Mouse (Mus musculus) lung, postnatal 0 days (tissue): ENCODE measurements around the gene Dtx2. TPM values are rescaled to one million over a fixed set of nuclear protein-coding genes. Genes with fewer than 3 reads are reported as not detected.

ENCODE experiments used
- ATAC-seq: fragments of 200-750 bp; cut with Nextera tagmentation; 2 replicates; pipeline ENCODE4 v1.8.0; 2017; ENCODE audit warnings: moderate library complexity
- DNase-seq: peaks from one replicate; pipeline ENCODE4 v3.0.0-alpha.2; 2016; ENCODE audit warnings: low spot score
- H3K27ac ChIP-seq: fragments of 300-500 bp; sonication (generic); 2 replicates; pipeline ENCODE4 v1.5.1; 2014; ENCODE audit warnings: antibody characterized with exemption, mild to moderate bottlenecking, low read length, mixed read lengths
- H3K27me3 ChIP-seq: fragments of 300-500 bp; sonication (generic); replicated peaks from 2 replicates; pipeline ENCODE4 v1.6.1; 2014; ENCODE audit warnings: low read length, mixed read lengths; ENCODE audit not compliant: insufficient read depth
- H3K36me3 ChIP-seq: fragments of 300-500 bp; sonication (generic); 2 replicates; pipeline ENCODE4 v1.6.1; 2014; ENCODE audit warnings: low read length, mixed read lengths; ENCODE audit not compliant: insufficient read depth
- H3K4me1 ChIP-seq: fragments of 300-500 bp; sonication (generic); 2 replicates; pipeline ENCODE4 v1.6.1; 2014; ENCODE audit warnings: antibody characterized with exemption, low read depth, low read length, mixed read lengths; ENCODE audit not compliant: insufficient read depth
- H3K4me2 ChIP-seq: fragments of 300-500 bp; sonication (generic); replicated peaks from 2 replicates; pipeline ENCODE4 v1.6.1; 2014; ENCODE audit warnings: low read depth, mild to moderate bottlenecking, low read length, moderate library complexity, mixed read lengths
- H3K4me3 ChIP-seq: fragments of 300-500 bp; sonication (generic); 2 replicates; pipeline ENCODE4 v1.5.1; 2014; ENCODE audit warnings: low read depth, low read length
- H3K9ac ChIP-seq: fragments of 300-500 bp; sonication (generic); replicated peaks from 2 replicates; pipeline ENCODE4 v1.6.1; 2014; ENCODE audit warnings: low read depth, mild to moderate bottlenecking
- H3K9me3 ChIP-seq: fragments of 300-500 bp; sonication (generic); 2 replicates; pipeline ENCODE4 v1.6.1; 2016; ENCODE audit warnings: low read length, mixed read lengths
- CTCF ChIP-seq: IDR thresholded peaks from 2 replicates; pipeline ENCODE4 v1.5.1; 2016; ENCODE audit warnings: antibody characterized with exemption, mild to moderate bottlenecking
- EP300 ChIP-seq: IDR thresholded peaks from 2 replicates; pipeline ENCODE4 v1.6.1; 2016; ENCODE audit warnings: antibody characterized with exemption, mild to moderate bottlenecking, control low read depth
- WGBS: fragments of 180-500 bp; shearing (Covaris S2); extraction: QIAGEN DNeasy Blood & Tissue Kit; methylation state at CpG from one replicate; pipeline ENCODE4 v1.1.7; 2014; 5-methylcytosine and 5-hydroxymethylcytosine counted together
- polyA plus RNA-seq: library from polyadenylated mRNA; unstranded; fragments of >200 nt; fragmentation: Nextera tagmentation; extraction: Ambion mirVana; gene quantifications from 2 replicates; pipeline ENCODE4 v1.2.1, GENCODE M21; 2015

Gene Dtx2
- polyA plus RNA-seq, 1 experiment from 2014 or later = 21.6 TPM

- DNase-seq = no peak
- TF ChIP-seq EP300 (no peak), CTCF (no peak)
- 63% methylated on average over 6 of the region's 6 CpGs for WGBS
These were observed 24.4 kb upstream of the Dtx2 start for GRCm38 (mm10) chr5:135970247-135970646.

GRCm38 (mm10) chr5:135971876-135972275, 22.7 kb upstream of the Dtx2 start:
- DNase-seq (no peak), ATAC-seq (no peak)
- WGBS = 81% methylated on average over 7 of the region's 7 CpGs
- Histone ChIP-seq H3K4me2 (no peak overlapping the region), H3K4me1 (no peaks in the 10 kb centered on the region), H3K27ac (no peak overlapping the region), H3K9ac (no peak overlapping the region), H3K27me3 (no peaks in the 10 kb centered on the region), H3K4me3 (no peak overlapping the region), H3K36me3 (no peaks in the 10 kb centered on the region), H3K9me3 (no peaks in the 10 kb centered on the region)
- TF ChIP-seq CTCF (no peak), EP300 (no peak)

More at GRCm38 (mm10) chr5:135970247-135970646, 24.4 kb upstream of the Dtx2 start:
- H3K4me1 ChIP-seq = no peaks in the 10 kb centered on the region
- H3K27me3 ChIP-seq = no peaks in the 10 kb centered on the region
- no peak overlapping the region for H3K4me3 ChIP-seq
- no peak overlapping the region for H3K27ac ChIP-seq
- no peaks in the 10 kb centered on the region for H3K9me3 ChIP-seq
- no peak for ATAC-seq
- no peak overlapping the region for H3K9ac ChIP-seq
- no peaks in the 10 kb centered on the region for H3K36me3 ChIP-seq
- H3K4me2 ChIP-seq = no peak overlapping the region

- Histone ChIP-seq H3K27ac (no peak within 1 kb of the TSS), H3K4me2 (no peak within 1 kb of the TSS), H3K4me3 (no peak within 1 kb of the TSS), H3K4me1 (no peaks in the 10 kb centered on the region), H3K27me3 (no peaks in the 10 kb centered on the region), H3K9ac (no peak within 1 kb of the TSS), H3K9me3 (no peaks in the 10 kb centered on the region), H3K36me3 (no peaks in the 10 kb centered on the region)
- DNase-seq (no peak), ATAC-seq (no peak)
- TF ChIP-seq CTCF (no peak), EP300 (no peak)
- WGBS = 13% methylated on average over 9 of the region's 9 CpGs
These were observed 20.2 kb upstream of the Dtx2 start, which contains the start of gene Ssc4d for GRCm38 (mm10) chr5:135974365-135974764. TSS of gene Ssc4d (minus strand) at chr5:135974531.

GRCm38 (mm10) chr5:135975893-135976668, 18.5 kb upstream of the Dtx2 start:
- no peaks in the 10 kb centered on the region for H3K36me3 ChIP-seq
- no peak overlapping the region for H3K9ac ChIP-seq
- H3K4me3 ChIP-seq = no peak overlapping the region
- H3K4me1 ChIP-seq = no peaks in the 10 kb centered on the region
- no peak overlapping the region for H3K4me2 ChIP-seq
- DNase-seq (no peak), ATAC-seq (no peak)
- 89% methylated on average over 8 of the region's 8 CpGs for WGBS
- no peak overlapping the region for H3K27ac ChIP-seq
- no peak for TF ChIP-seq CTCF
- TF ChIP-seq EP300 = no peak
- no peaks in the 10 kb centered on the region for H3K27me3 ChIP-seq
- H3K9me3 ChIP-seq = no peaks in the 10 kb centered on the region

GRCm38 (mm10) chr5:135979381-135979780, 15.2 kb upstream of the Dtx2 start:
- H3K4me2 ChIP-seq = no peak overlapping the region
- DNase-seq (no peak), ATAC-seq (no peak)
- no peaks in the 10 kb centered on the region for H3K27me3 ChIP-seq
- no peaks in the 10 kb centered on the region for H3K36me3 ChIP-seq
- H3K9ac ChIP-seq = no peak overlapping the region
- 85% methylated on average over 5 of the region's 5 CpGs for WGBS
- TF ChIP-seq CTCF (no peak), EP300 (no peak)
- H3K9me3 ChIP-seq = no peaks in the 10 kb centered on the region
- H3K27ac ChIP-seq = no peak overlapping the region
- H3K4me1 ChIP-seq = no peaks in the 10 kb centered on the region
- no peak overlapping the region for H3K4me3 ChIP-seq

- no peak within 1 kb of the TSS for H3K4me2 ChIP-seq
- no peaks in the 10 kb centered on the region for H3K9me3 ChIP-seq
- H3K9ac ChIP-seq = no peak within 1 kb of the TSS
- WGBS = 70% methylated on average over 8 of the region's 8 CpGs
- H3K4me3 ChIP-seq = no peak within 1 kb of the TSS
- H3K36me3 ChIP-seq = no peaks in the 10 kb centered on the region
- no peak within 1 kb of the TSS for H3K27ac ChIP-seq
- DNase-seq = no peak
- TF ChIP-seq EP300 (no peak), CTCF (no peak)
- no peaks in the 10 kb centered on the region for H3K27me3 ChIP-seq
- no peak for ATAC-seq
- no peaks in the 10 kb centered on the region for H3K4me1 ChIP-seq
These were observed 14.7 kb upstream of the Dtx2 start, which contains the start of gene Zp3 for GRCm38 (mm10) chr5:135979904-135980303. TSS of gene Zp3 (plus strand) at chr5:135980099.
